Mouse (Mus musculus) intestine, embryonic 14.5 days (tissue): ENCODE measurements around the gene Grxcr1. TPM values are rescaled to one million over a fixed set of nuclear protein-coding genes. Genes with fewer than 3 reads are reported as not detected.

Source experiments
- ATAC-seq: fragments of 200-750 bp; cut with Nextera tagmentation; replicated peaks from 2 replicates; pipeline ENCODE4 v1.8.0; 2017; ENCODE audit warnings: low read depth, moderate number of reproducible peaks, moderate TSS enrichment, moderate library complexity; ENCODE audit not compliant: low FRiP score, low TSS enrichment
- DNase-seq: peaks from one replicate; pipeline ENCODE4 v3.0.0-alpha.2; 2018; ENCODE audit warnings: low spot score
- H3K27ac ChIP-seq: fragments of 300-500 bp; sonication (generic); 2 replicates; pipeline ENCODE4 v1.5.1; 2014; ENCODE audit warnings: low read depth, mild to moderate bottlenecking, control low read depth
- H3K27me3 ChIP-seq: fragments of 300-500 bp; sonication (generic); replicated peaks from 2 replicates; pipeline ENCODE4 v1.6.1; 2014; ENCODE audit warnings: low read length, control low read depth; ENCODE audit not compliant: control insufficient read depth, insufficient read depth
- H3K36me3 ChIP-seq: fragments of 300-500 bp; sonication (generic); 2 replicates; pipeline ENCODE4 v1.6.1; 2014; ENCODE audit warnings: low read length, control low read depth; ENCODE audit not compliant: control insufficient read depth, insufficient read depth
- H3K4me1 ChIP-seq: fragments of 300-500 bp; sonication (generic); replicated peaks from 2 replicates; pipeline ENCODE4 v1.6.1; 2014; ENCODE audit warnings: low read length, control low read depth, mixed read lengths; ENCODE audit not compliant: control insufficient read depth, insufficient read depth
- H3K4me2 ChIP-seq: fragments of 300-500 bp; sonication (generic); 2 replicates; pipeline ENCODE4 v1.6.1; 2014; ENCODE audit warnings: low read length
- H3K4me3 ChIP-seq: fragments of 300-500 bp; sonication (generic); 2 replicates; pipeline ENCODE4 v1.5.1; 2014; ENCODE audit warnings: low read depth, low read length, control low read depth, mixed read lengths
- H3K9ac ChIP-seq: fragments of 300-500 bp; sonication (generic); 2 replicates; pipeline ENCODE4 v1.6.1; 2014; ENCODE audit warnings: mild to moderate bottlenecking, low read length
- H3K9me3 ChIP-seq: fragments of 300-500 bp; sonication (generic); 2 replicates; pipeline ENCODE4 v1.6.1; 2016; ENCODE audit warnings: low read length, control low read depth; ENCODE audit not compliant: control insufficient read depth
- WGBS: fragments of 180-500 bp; shearing (Covaris S2); extraction: QIAGEN DNeasy Blood & Tissue Kit; methylation state at CpG from one replicate; pipeline ENCODE4 v1.1.7; 2014; 5-methylcytosine and 5-hydroxymethylcytosine counted together
- polyA plus RNA-seq: library from polyadenylated mRNA; unstranded; fragments of >200 nt; fragmentation: Nextera tagmentation; extraction: Ambion mirVana; gene quantifications from 2 replicates; pipeline ENCODE4 v1.2.1, GENCODE M21; 2014

Grxcr1 gene
- polyA plus RNA-seq, 1 experiment from 2014 or later, result not detected

- WGBS, result 94% methylated on average over 3 of the region's 3 CpGs
- H3K9me3 ChIP-seq, result no peaks in the 10 kb centered on the region
Measured at GRCm38 (mm10) chr5:68057574-68057973, 25.9 kb downstream of the Grxcr1 start.

GRCm38 (mm10) chr5:68068694-68069093 lies 37.1 kb downstream of the Grxcr1 start:
- ATAC-seq (no peak), DNase-seq (no peak)
- 59% methylated on average over 4 of the region's 4 CpGs for WGBS
- H3K4me2 ChIP-seq, result no peak overlapping the region
- no peak overlapping the region for H3K9ac ChIP-seq
- no peaks in the 10 kb centered on the region for H3K4me1 ChIP-seq
- no peaks in the 10 kb centered on the region for H3K9me3 ChIP-seq
- H3K4me3 ChIP-seq, result no peak overlapping the region
- no peaks in the 10 kb centered on the region for H3K36me3 ChIP-seq
- H3K27me3 ChIP-seq, result no peaks in the 10 kb centered on the region
- no peak overlapping the region for H3K27ac ChIP-seq

More at GRCm38 (mm10) chr5:68057574-68057973, 25.9 kb downstream of the Grxcr1 start:
- Histone ChIP-seq H3K27me3 (no peaks in the 10 kb centered on the region), H3K27ac (no peak overlapping the region), H3K9ac (no peak overlapping the region), H3K36me3 (no peaks in the 10 kb centered on the region), H3K4me1 (no peaks in the 10 kb centered on the region), H3K4me3 (no peak overlapping the region), H3K4me2 (no peak overlapping the region)
- no peak for DNase-seq
- ATAC-seq, result no peak

- ATAC-seq (no peak), DNase-seq (no peak)
- Histone ChIP-seq H3K9me3 (no peaks in the 10 kb centered on the region), H3K27me3 (no peaks in the 10 kb centered on the region), H3K9ac (no peak overlapping the region), H3K4me1 (no peaks in the 10 kb centered on the region), H3K4me2 (no peak overlapping the region), H3K27ac (no peak overlapping the region), H3K36me3 (no peaks in the 10 kb centered on the region), H3K4me3 (no peak overlapping the region)
- WGBS, result 85% methylated on average over 3 of the region's 3 CpGs
Measured at GRCm38 (mm10) chr5:68070308-68070707, 38.7 kb downstream of the Grxcr1 start.

GRCm38 (mm10) chr5:68071857-68072256 lies 40.2 kb downstream of the Grxcr1 start:
- no peak overlapping the region for H3K27ac ChIP-seq
- no peak overlapping the region for H3K4me3 ChIP-seq
- WGBS, result 94% methylated on average over 4 of the region's 4 CpGs
- no peaks in the 10 kb centered on the region for H3K36me3 ChIP-seq
- no peak overlapping the region for H3K4me2 ChIP-seq
- no peak overlapping the region for H3K9ac ChIP-seq
- no peaks in the 10 kb centered on the region for H3K9me3 ChIP-seq
- DNase-seq (no peak), ATAC-seq (no peak)
- H3K4me1 ChIP-seq, result no peaks in the 10 kb centered on the region
- H3K27me3 ChIP-seq, result no peaks in the 10 kb centered on the region

- DNase-seq, result no peak
- Histone ChIP-seq H3K4me3 (no peak overlapping the region), H3K4me2 (no peak overlapping the region), H3K27ac (no peak overlapping the region), H3K4me1 (no peaks in the 10 kb centered on the region), H3K36me3 (no peaks in the 10 kb centered on the region), H3K27me3 (no peaks in the 10 kb centered on the region), H3K9ac (no peak overlapping the region), H3K9me3 (no peaks in the 10 kb centered on the region)
- WGBS, result 79% methylated on average over 7 of the region's 7 CpGs
- ATAC-seq, result no peak
Measured at GRCm38 (mm10) chr5:68086535-68087098, 55.0 kb downstream of the Grxcr1 start.

GRCm38 (mm10) chr5:68087174-68087573 lies 55.5 kb downstream of the Grxcr1 start:
- H3K27me3 ChIP-seq, result no peaks in the 10 kb centered on the region
- no peak for DNase-seq
- H3K27ac ChIP-seq, result no peak overlapping the region
- H3K9ac ChIP-seq, result no peak overlapping the region
- no peak overlapping the region for H3K4me2 ChIP-seq
- no peaks in the 10 kb centered on the region for H3K36me3 ChIP-seq
- ATAC-seq, result no peak
- no peak overlapping the region for H3K4me3 ChIP-seq
- no peaks in the 10 kb centered on the region for H3K9me3 ChIP-seq
- no peaks in the 10 kb centered on the region for H3K4me1 ChIP-seq
- 68% methylated on average over 3 of the region's 3 CpGs for WGBS

- Histone ChIP-seq H3K27ac (no peak overlapping the region), H3K9me3 (no peaks in the 10 kb centered on the region), H3K27me3 (no peaks in the 10 kb centered on the region), H3K9ac (no peak overlapping the region), H3K4me2 (no peak overlapping the region), H3K4me3 (no peak overlapping the region), H3K4me1 (no peaks in the 10 kb centered on the region), H3K36me3 (no peaks in the 10 kb centered on the region)
- no peak for ATAC-seq
- 68% methylated on average over 2 of the region's 2 CpGs for WGBS
- DNase-seq, result no peak
Measured at GRCm38 (mm10) chr5:68093085-68093484, 61.5 kb downstream of the Grxcr1 start.

- 83% methylated on average over 5 of the region's 5 CpGs for WGBS
- DNase-seq, result no peak
- Histone ChIP-seq H3K27me3 (no peaks in the 10 kb centered on the region), H3K27ac (no peak overlapping the region), H3K36me3 (no peaks in the 10 kb centered on the region), H3K9me3 (no peaks in the 10 kb centered on the region), H3K9ac (no peak overlapping the region), H3K4me3 (no peak overlapping the region), H3K4me1 (no peaks in the 10 kb centered on the region), H3K4me2 (no peak overlapping the region)
- ATAC-seq, result no peak
Measured at GRCm38 (mm10) chr5:68097665-68098624, 66.3 kb downstream of the Grxcr1 start.
